Mouse (Mus musculus) small intestine, adult 2 months (tissue): Measurements from ENCODE around the gene Gorasp2. TPM values are rescaled to one million over a fixed set of nuclear protein-coding genes. Genes with fewer than 3 reads are reported as not detected.

Experiments used
- H3K27ac ChIP-seq: fragments of 200-500 bp; 2 replicates; pipeline ENCODE4 v1.5.1; 2012; ENCODE audit warnings: low read depth, low read length, control low read depth, inconsistent platforms; ENCODE audit not compliant: insufficient read depth
- H3K27me3 ChIP-seq: fragments of 200-500 bp; 2 replicates; pipeline ENCODE4 v1.6.1; 2012; ENCODE audit warnings: mild to moderate bottlenecking, moderate library complexity, low read length, inconsistent platforms; ENCODE audit not compliant: control insufficient read depth, insufficient read depth
- H3K36me3 ChIP-seq: fragments of 200-500 bp; 2 replicates; pipeline ENCODE4 v1.6.1; 2012; ENCODE audit warnings: mild to moderate bottlenecking, low read length, control low read depth, inconsistent platforms; ENCODE audit not compliant: control insufficient read depth, insufficient read depth
- H3K4me1 ChIP-seq: fragments of 200-500 bp; 2 replicates; pipeline ENCODE4 v1.6.1; 2012; ENCODE audit warnings: low read length, inconsistent platforms, mixed read lengths; ENCODE audit not compliant: control insufficient read depth, insufficient read depth, insufficient read length
- H3K4me3 ChIP-seq: fragments of 200-500 bp; 2 replicates; pipeline ENCODE4 v1.5.1; 2012; ENCODE audit warnings: low read depth, mild to moderate bottlenecking, control low read depth, inconsistent platforms, low read length, moderate library complexity
- CTCF ChIP-seq: fragments of 200-500 bp; IDR thresholded peaks from 2 replicates; pipeline ENCODE4 v1.5.1; 2012; ENCODE audit warnings: low read depth, mild to moderate bottlenecking, control low read depth, inconsistent platforms, low read length, moderate library complexity, mixed read lengths; ENCODE audit not compliant: insufficient replicate concordance, insufficient read length; ENCODE audit errors: extremely low read depth
- POLR2A ChIP-seq: fragments of 200-500 bp; IDR thresholded peaks from 2 replicates; pipeline ENCODE4 v1.6.1; 2012; ENCODE audit warnings: low read depth, mild to moderate bottlenecking, control low read depth, inconsistent platforms, low read length, moderate library complexity
- WGBS: fragments of 180-500 bp; shearing (Covaris S2); methylation state at CpG from one replicate; pipeline ENCODE4 v1.1.7; 2018; 5-methylcytosine and 5-hydroxymethylcytosine counted together
- polyA plus RNA-seq: library from polyadenylated mRNA; depleted of rRNA; stranded (reverse); fragments of >200 nt; gene quantifications from 2 replicates; pipeline ENCODE4 v1.2.3, GENCODE M21; 2012

The Gorasp2 gene
- polyA plus RNA-seq, 1 experiment, result 114 TPM

DNA sequence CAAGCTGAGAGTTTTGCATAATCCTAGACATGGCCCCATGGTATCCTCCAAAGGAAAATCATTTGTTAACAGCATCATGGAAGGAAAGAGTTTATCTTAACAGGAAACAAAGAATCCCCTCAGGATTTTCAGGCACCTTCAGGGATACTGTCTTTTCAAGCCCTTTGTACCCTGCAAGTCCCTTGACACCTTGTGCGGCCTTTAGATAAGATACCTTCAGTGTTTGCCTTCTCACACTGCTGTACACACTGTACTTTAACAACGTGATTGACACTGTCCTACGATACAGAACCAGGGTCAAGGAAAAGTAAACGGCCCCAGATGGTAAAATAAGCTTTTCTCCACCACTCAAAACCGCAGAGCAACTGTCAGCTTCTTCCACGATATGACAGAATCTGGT lies 9.6 kb upstream of the Gorasp2 start:
- Histone ChIP-seq H3K36me3 (no peaks in the 10 kb centered on the region), H3K27ac (no peak overlapping the region), H3K27me3 (no peaks in the 10 kb centered on the region), H3K4me1 (peaks cover 12% of the 10 kb centered on the region; the same call in 1 of the 2 replicates), H3K4me3 (no peak overlapping the region)
- 17% methylated on average over 6 of the region's 6 CpGs for WGBS
- TF ChIP-seq CTCF (no peak), POLR2A (no peak)

DNA sequence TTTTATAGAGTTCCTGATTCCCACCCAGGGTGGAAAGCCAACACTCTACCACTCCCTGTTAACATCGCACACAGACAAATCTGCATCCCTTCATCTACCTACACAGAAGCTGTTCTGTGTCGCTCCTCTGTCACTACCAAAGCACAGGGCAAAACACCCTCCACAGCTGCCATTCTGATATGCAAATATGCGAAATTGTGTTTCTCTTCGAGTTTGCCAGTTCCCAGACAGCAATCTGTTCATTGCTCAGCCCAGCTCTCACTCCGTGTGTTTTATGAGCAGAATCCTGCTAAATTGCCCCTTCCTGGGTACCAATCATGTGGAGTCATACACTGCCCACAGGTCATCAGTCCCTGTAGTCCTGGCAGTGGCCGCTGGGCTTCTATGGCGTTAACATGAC lies 4.3 kb upstream of the Gorasp2 start:
- Histone ChIP-seq H3K27ac (peak overlapping the region; percentile 45), H3K27me3 (no peaks in the 10 kb centered on the region), H3K4me1 (peaks cover 15% of the 10 kb centered on the region; the same call in 1 of the 2 replicates), H3K36me3 (no peaks in the 10 kb centered on the region), H3K4me3 (no peak overlapping the region)
- 30% methylated on average over 7 of the region's 7 CpGs for WGBS
- no peak for TF ChIP-seq CTCF
- TF ChIP-seq POLR2A, result no peak

- Histone ChIP-seq H3K4me3 (peak within 1 kb of the TSS; percentile 89), H3K36me3 (peaks cover 3% of the 10 kb centered on the region; the same call in 1 of the 2 replicates), H3K27ac (peak within 1 kb of the TSS; percentile 86), H3K4me1 (peaks cover 12% of the 10 kb centered on the region; the same call in 1 of the 2 replicates), H3K27me3 (no peaks in the 10 kb centered on the region)
- WGBS, result under 1% methylated on average over 54 of the region's 54 CpGs
- no peak for TF ChIP-seq CTCF
- no peak for TF ChIP-seq POLR2A
Observed at GRCm38 (mm10) chr2:70661715-70662495, 529 bp downstream of the Gorasp2 start, which contains the start of gene Gm26558. Gene Gm26558 (minus strand): TSS chr2:70662108.

GRCm38 (mm10) chr2:70663764-70664163 lies 2.4 kb downstream of the Gorasp2 start:
- peaks cover 5% of the 10 kb centered on the region; the same call in 1 of the 2 replicates for H3K4me1 ChIP-seq
- 75% methylated on average over 5 of the region's 5 CpGs for WGBS
- no peaks in the 10 kb centered on the region for H3K27me3 ChIP-seq
- peaks cover 3% of the 10 kb centered on the region; the same call in 1 of the 2 replicates for H3K36me3 ChIP-seq
- no peak for TF ChIP-seq CTCF
- no peak for TF ChIP-seq POLR2A
- H3K27ac ChIP-seq, result no peak overlapping the region
- no peak overlapping the region for H3K4me3 ChIP-seq

GRCm38 (mm10) chr2:70667016-70667415 lies 5.6 kb downstream of the Gorasp2 start:
- WGBS, result 83% methylated on average over 7 of the region's 7 CpGs
- Histone ChIP-seq H3K27ac (no peak overlapping the region), H3K36me3 (peaks cover 3% of the 10 kb centered on the region), H3K27me3 (no peaks in the 10 kb centered on the region), H3K4me3 (no peak overlapping the region), H3K4me1 (peaks cover 11% of the 10 kb centered on the region)
- TF ChIP-seq CTCF (no peak), POLR2A (no peak)

DNA sequence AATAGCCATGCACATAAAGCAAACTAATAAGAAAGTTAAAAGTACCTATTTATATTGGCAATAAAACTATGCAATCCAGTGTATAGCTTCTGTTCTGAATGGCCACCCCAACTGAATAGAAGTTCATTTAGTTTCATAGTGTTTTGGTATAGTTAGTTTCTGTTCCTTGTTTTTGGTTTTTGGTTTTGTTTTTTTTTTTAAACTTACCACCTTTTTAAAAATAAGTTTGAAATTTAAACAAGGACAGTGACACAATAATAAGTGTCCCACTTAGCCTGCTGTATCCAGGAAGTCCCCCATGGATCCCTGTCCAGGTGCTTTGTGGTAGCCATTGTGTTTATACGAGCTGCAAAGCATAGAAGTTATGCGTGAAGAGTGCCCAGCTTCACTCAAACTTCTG lies 7.9 kb downstream of the Gorasp2 start:
- Histone ChIP-seq H3K27ac (no peak overlapping the region), H3K27me3 (no peaks in the 10 kb centered on the region), H3K4me3 (no peak overlapping the region), H3K4me1 (peaks cover 7% of the 10 kb centered on the region), H3K36me3 (peaks cover 5% of the 10 kb centered on the region)
- TF ChIP-seq CTCF (no peak), POLR2A (no peak)
- 70% methylated on average over 2 of the region's 2 CpGs for WGBS

GRCm38 (mm10) chr2:70669896-70670295 lies 8.5 kb downstream of the Gorasp2 start:
- TF ChIP-seq CTCF (no peak), POLR2A (no peak)
- peaks cover 7% of the 10 kb centered on the region for H3K4me1 ChIP-seq
- H3K4me3 ChIP-seq, result no peak overlapping the region
- no peaks in the 10 kb centered on the region for H3K27me3 ChIP-seq
- peaks cover 8% of the 10 kb centered on the region for H3K36me3 ChIP-seq
- 36% methylated on average over 2 of the region's 2 CpGs for WGBS
- H3K27ac ChIP-seq, result no peak overlapping the region
